Mouse (Mus musculus) T-helper 1 cell (primary cell): ENCODE data around the gene AW549877.

Experiments
- in situ Hi-C: fragments of 300-600 bp; cut with MboI, MseI; formaldehyde crosslinking; loops from one replicate; pipeline ENCODE4 v1.15.1; 2025; ENCODE audit warnings: high pct_unique_total_duplicates

The AW549877 gene

GRCm38 (mm10) chr15:3994852-3995447 lies 594 bp downstream of the AW549877 start:
- in situ Hi-C loops, result loop anchor here (5.0 kb wide), 1 partner anchor 42 kb away; no protein-coding TSS in a partner anchor

GRCm38 (mm10) chr15:3987981-3988380 lies 7.6 kb downstream of the AW549877 start:
- in situ Hi-C loops, result no loop called here

- in situ Hi-C loops, result no loop called here
Observed at GRCm38 (mm10) chr15:3984876-3985275, 10.7 kb downstream of the AW549877 start.

GRCm38 (mm10) chr15:3982732-3983131 lies 12.8 kb downstream of the AW549877 start:
- in situ Hi-C loops, result no loop called here

- in situ Hi-C loops, result no loop called here
Observed at GRCm38 (mm10) chr15:3979871-3980270, 15.7 kb downstream of the AW549877 start.

- in situ Hi-C loops, result no loop called here
Observed at GRCm38 (mm10) chr15:3979061-3979848, 16.3 kb downstream of the AW549877 start, which contains the start of gene Fbxo4. Gene Fbxo4 (minus strand): TSS chr15:3979573.

GRCm38 (mm10) chr15:3978279-3978678 lies 17.3 kb downstream of the AW549877 start:
- in situ Hi-C loops, result no loop called here

GRCm38 (mm10) chr15:3973300-3973699 lies 22.2 kb downstream of the AW549877 start:
- in situ Hi-C loops, result no loop called here

GRCm38 (mm10) chr15:3970193-3970592 lies 25.4 kb downstream of the AW549877 start:
- in situ Hi-C loops, result no loop called here

GRCm38 (mm10) chr15:3969743-3970142 lies 25.8 kb downstream of the AW549877 start:
- in situ Hi-C loops, result no loop called here

- in situ Hi-C loops, result loop anchor here (5.0 kb wide), 1 partner anchor 80 kb away; no protein-coding TSS in a partner anchor
Observed at GRCm38 (mm10) chr15:3962251-3962650, 33.3 kb downstream of the AW549877 start.

GRCm38 (mm10) chr15:3960094-3960493 lies 35.5 kb downstream of the AW549877 start:
- in situ Hi-C loops, result loop anchor here (5.0 kb wide), 1 partner anchor 82 kb away; no protein-coding TSS in a partner anchor

GRCm38 (mm10) chr15:3957982-3958381 lies 37.6 kb downstream of the AW549877 start:
- in situ Hi-C loops, result no loop called here

GRCm38 (mm10) chr15:3954971-3955370 lies 40.6 kb downstream of the AW549877 start:
- in situ Hi-C loops, result no loop called here

- in situ Hi-C loops, result no loop called here
Observed at GRCm38 (mm10) chr15:3938132-3938531, 57.4 kb downstream of the AW549877 start.

GRCm38 (mm10) chr15:3936056-3936455 lies 59.5 kb downstream of the AW549877 start:
- in situ Hi-C loops, result no loop called here

- in situ Hi-C loops, result no loop called here
Observed at GRCm38 (mm10) chr15:3933466-3933865, 62.1 kb downstream of the AW549877 start.
